Mouse (Mus musculus) hindbrain, embryonic 14.5 days (tissue): ENCODE measurements around the gene Scn4a. TPM values are rescaled to one million over a fixed set of nuclear protein-coding genes. Genes with fewer than 3 reads are reported as not detected.
A peak's percentile ranks its signal among the peaks of the same experiment; 100 is the strongest.

ENCODE experiments used
- ATAC-seq: fragments of 200-750 bp; cut with Nextera tagmentation; 2 replicates; pipeline ENCODE4 v1.8.0; 2017; ENCODE audit warnings: moderate number of reproducible peaks, mild to moderate bottlenecking, moderate TSS enrichment, moderate library complexity; ENCODE audit not compliant: low FRiP score
- DNase-seq: peaks from one replicate; pipeline ENCODE4 v3.0.0-alpha.2; 2015; ENCODE audit warnings: low spot score
- H3K27ac ChIP-seq: fragments of 300-500 bp; sonication (generic); 2 replicates; pipeline ENCODE4 v1.5.1; 2014; ENCODE audit warnings: mild to moderate bottlenecking, moderate library complexity
- H3K27me3 ChIP-seq: fragments of 300-500 bp; sonication (generic); 2 replicates; pipeline ENCODE4 v1.6.1; 2014; ENCODE audit warnings: mild to moderate bottlenecking, low read length, mixed read lengths; ENCODE audit not compliant: control insufficient read depth, insufficient read depth
- H3K36me3 ChIP-seq: fragments of 300-500 bp; sonication (generic); replicated peaks from 2 replicates; pipeline ENCODE4 v1.6.1; 2014; ENCODE audit not compliant: control insufficient read depth, insufficient read depth
- H3K4me1 ChIP-seq: fragments of 300-500 bp; sonication (generic); replicated peaks from 2 replicates; pipeline ENCODE4 v1.6.1; 2014; ENCODE audit warnings: antibody characterized with exemption, low read length, mixed read lengths; ENCODE audit not compliant: control insufficient read depth, insufficient read depth
- H3K4me2 ChIP-seq: fragments of 300-500 bp; sonication (generic); replicated peaks from 2 replicates; pipeline ENCODE4 v1.6.1; 2014; ENCODE audit warnings: mild to moderate bottlenecking, moderate library complexity
- H3K4me3 ChIP-seq: fragments of 300-500 bp; sonication (generic); replicated peaks from 2 replicates; pipeline ENCODE4 v1.5.1; 2014; ENCODE audit warnings: mild to moderate bottlenecking, low read length
- H3K9ac ChIP-seq: fragments of 300-500 bp; sonication (generic); 2 replicates; pipeline ENCODE4 v1.6.1; 2014
- H3K9me3 ChIP-seq: fragments of 300-500 bp; sonication (generic); 2 replicates; pipeline ENCODE4 v1.6.1; 2016; ENCODE audit warnings: low read length; ENCODE audit not compliant: control insufficient read depth
- WGBS: fragments of 180-500 bp; shearing (Covaris S2); extraction: QIAGEN DNeasy Blood & Tissue Kit; methylation state at CpG from one replicate; pipeline ENCODE4 v1.1.7; 2014; 5-methylcytosine and 5-hydroxymethylcytosine counted together
- polyA plus RNA-seq: library from polyadenylated mRNA; unstranded; fragments of >200 nt; fragmentation: Nextera tagmentation; extraction: Ambion mirVana; gene quantifications from 2 replicates; pipeline ENCODE4 v1.2.1, GENCODE M21; 2014

Gene Scn4a
- polyA plus RNA-seq, 1 experiment from 2014 or later = not detected

DNA sequence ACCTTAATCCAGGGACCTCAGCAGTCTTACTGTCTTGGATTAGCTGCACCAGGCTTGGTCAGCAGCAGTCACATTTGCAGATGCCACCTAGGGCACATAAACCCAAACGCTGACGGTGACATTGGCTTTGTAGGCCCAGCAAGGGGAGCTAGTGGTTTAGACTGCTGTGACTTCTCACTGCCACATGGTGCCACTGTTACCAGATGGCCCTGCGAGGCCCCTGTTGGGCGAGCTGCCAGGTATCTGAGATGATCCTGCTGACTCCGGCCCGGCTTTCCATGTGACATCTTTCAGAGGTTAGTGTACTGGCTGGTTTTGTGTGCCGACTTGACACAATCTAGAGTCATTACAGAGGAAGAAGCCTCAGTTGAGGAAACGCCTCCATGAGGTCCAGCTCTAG lies 63.7 kb downstream of the Scn4a start:
- 61% methylated on average over 8 of the region's 8 CpGs for WGBS

DNA sequence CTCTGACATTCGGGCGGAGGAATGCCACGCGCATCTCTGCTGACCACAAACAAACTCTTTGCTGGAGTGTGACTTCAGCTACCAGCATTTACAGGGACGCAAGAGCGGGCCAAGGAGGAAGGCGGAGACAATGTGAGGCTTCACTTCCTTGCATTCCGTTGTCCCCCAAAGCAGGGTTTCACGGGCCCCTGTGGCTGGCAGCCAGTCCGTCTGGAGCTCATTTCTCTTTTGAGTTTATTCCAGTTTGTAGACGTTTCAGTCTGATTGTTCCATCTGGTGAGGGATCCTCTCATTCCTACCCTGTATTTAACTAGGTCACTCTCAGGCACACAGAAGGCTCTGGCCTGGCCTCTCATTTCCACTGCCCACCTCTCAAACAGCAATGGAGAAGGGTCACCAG lies 66.1 kb downstream of the Scn4a start:
- no peak overlapping the region for H3K27ac ChIP-seq
- H3K27me3 ChIP-seq = no peaks in the 10 kb centered on the region; the same call in 1 of the 2 replicates
- H3K4me2 ChIP-seq = no peak overlapping the region
- H3K9ac ChIP-seq = no peak overlapping the region
- no peaks in the 10 kb centered on the region for H3K4me1 ChIP-seq
- ATAC-seq = no peak
- H3K9me3 ChIP-seq = no peaks in the 10 kb centered on the region
- H3K4me3 ChIP-seq = no peak overlapping the region
- H3K36me3 ChIP-seq = no peaks in the 10 kb centered on the region
- DNase-seq = no peak
- WGBS = 64% methylated on average over 11 of the region's 11 CpGs

More for the DNA sequence above, 63.7 kb downstream of the Scn4a start:
- DNase-seq (no peak), ATAC-seq (no peak)
- H3K27ac ChIP-seq = no peak overlapping the region
- H3K4me2 ChIP-seq = no peak overlapping the region
- H3K9ac ChIP-seq = no peak overlapping the region
- no peak overlapping the region for H3K4me3 ChIP-seq
- H3K27me3 ChIP-seq = no peaks in the 10 kb centered on the region; the same call in 1 of the 2 replicates
- no peaks in the 10 kb centered on the region for H3K9me3 ChIP-seq
- H3K36me3 ChIP-seq = no peaks in the 10 kb centered on the region
- H3K4me1 ChIP-seq = no peaks in the 10 kb centered on the region

DNA sequence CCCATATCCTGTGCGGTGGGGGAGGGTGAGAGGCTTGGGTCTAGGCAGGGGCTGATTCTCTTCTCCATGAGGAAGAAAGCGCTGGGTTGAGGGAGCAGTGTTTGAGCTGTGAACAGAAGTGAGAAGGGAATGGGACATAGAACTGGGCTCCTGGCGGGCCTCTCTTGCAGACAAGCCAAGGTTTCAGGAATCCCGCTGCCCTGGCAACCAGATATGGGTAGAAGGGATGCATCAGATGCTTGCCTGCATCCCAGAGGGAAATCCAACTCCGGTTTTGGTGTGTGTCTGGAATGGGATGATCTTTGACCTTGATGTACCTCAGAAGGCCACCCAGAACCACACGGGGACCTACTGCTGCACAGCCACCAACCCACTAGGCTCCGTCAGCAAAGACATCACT lies 66.9 kb downstream of the Scn4a start:
- no peaks in the 10 kb centered on the region for H3K36me3 ChIP-seq
- no peaks in the 10 kb centered on the region for H3K9me3 ChIP-seq
- H3K27ac ChIP-seq = no peak overlapping the region
- H3K4me2 ChIP-seq = no peak overlapping the region
- 85% methylated on average over 7 of the region's 7 CpGs for WGBS
- no peak for ATAC-seq
- no peak for DNase-seq
- H3K9ac ChIP-seq = no peak overlapping the region
- no peak overlapping the region for H3K4me3 ChIP-seq
- no peaks in the 10 kb centered on the region for H3K4me1 ChIP-seq
- no peaks in the 10 kb centered on the region; the same call in 1 of the 2 replicates for H3K27me3 ChIP-seq

DNA sequence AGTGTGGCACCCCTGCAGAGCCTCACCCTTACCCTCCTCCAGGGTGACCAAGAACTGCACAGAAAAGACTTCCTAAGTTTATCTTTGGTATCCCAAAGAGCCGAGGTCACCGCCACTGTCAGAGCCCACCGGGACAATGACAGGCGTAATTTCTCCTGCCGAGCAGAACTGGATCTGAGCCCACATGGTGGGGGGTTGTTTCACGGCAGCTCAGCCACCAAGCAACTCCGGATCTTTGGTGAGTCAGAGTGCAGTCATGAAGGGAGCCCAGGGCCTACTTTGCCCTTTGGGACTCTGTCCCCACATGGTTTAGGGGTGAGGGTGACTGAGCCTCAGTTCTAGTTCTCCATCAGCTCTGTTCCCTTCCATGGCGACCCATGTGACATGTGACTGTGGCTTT lies 69.0 kb downstream of the Scn4a start:
- H3K27me3 ChIP-seq = no peaks in the 10 kb centered on the region; the same call in 1 of the 2 replicates
- 65% methylated on average over 8 of the region's 8 CpGs for WGBS
- DNase-seq = no peak
- no peaks in the 10 kb centered on the region for H3K4me1 ChIP-seq
- no peak for ATAC-seq
- H3K4me3 ChIP-seq = no peak overlapping the region
- H3K4me2 ChIP-seq = no peak overlapping the region
- H3K27ac ChIP-seq = no peak overlapping the region
- H3K9me3 ChIP-seq = no peaks in the 10 kb centered on the region
- H3K9ac ChIP-seq = no peak overlapping the region
- H3K36me3 ChIP-seq = no peaks in the 10 kb centered on the region

DNA sequence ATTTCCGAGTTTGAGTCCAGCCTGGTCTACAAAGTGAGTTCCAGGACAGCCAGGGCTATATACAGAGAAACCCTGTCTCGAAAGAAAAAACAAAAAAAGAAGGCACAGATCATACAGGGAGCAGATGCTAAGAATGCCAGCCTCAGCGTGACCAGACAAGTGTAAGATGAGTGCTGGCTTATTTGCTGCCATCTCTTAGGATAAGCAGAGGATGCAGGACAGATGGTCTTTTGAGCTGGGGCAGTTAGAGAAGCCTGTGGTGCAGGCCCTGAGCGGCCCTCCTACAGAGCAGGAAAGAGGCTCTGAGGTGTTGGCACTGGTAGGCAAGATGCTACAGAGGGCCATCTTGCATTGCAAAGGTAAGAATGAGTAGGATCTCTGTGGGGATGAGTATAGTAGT lies 69.7 kb downstream of the Scn4a start:
- Histone ChIP-seq H3K9me3 (no peaks in the 10 kb centered on the region), H3K9ac (no peak overlapping the region), H3K27ac (no peak overlapping the region), H3K4me3 (no peak overlapping the region), H3K36me3 (no peaks in the 10 kb centered on the region), H3K4me2 (no peak overlapping the region), H3K4me1 (no peaks in the 10 kb centered on the region), H3K27me3 (no peaks in the 10 kb centered on the region; the same call in 1 of the 2 replicates)
- ATAC-seq (no peak), DNase-seq (no peak)
- 85% methylated on average over 4 of the region's 4 CpGs for WGBS

DNA sequence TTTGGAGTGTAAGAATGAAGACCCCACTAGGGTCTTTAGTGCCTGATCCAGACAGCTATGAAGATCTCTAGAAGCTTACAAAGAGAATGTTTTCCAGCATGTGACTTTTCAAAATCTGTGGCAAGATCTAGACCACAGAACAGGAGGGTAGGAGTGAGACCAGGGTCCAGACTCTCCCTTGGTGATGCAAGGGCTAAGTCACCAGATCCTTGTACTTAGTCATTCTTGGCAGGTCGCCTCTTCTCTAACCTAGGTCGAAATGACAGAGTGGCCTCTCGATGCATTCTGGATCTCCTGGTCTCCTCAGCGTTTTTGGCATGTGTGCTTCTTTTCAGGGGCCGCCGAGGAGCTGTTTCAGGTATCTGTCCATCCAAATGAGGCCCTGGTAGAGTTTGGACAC lies 70.6 kb downstream of the Scn4a start:
- Histone ChIP-seq H3K4me3 (no peak overlapping the region), H3K27me3 (no peaks in the 10 kb centered on the region), H3K27ac (no peak overlapping the region), H3K9me3 (no peaks in the 10 kb centered on the region), H3K36me3 (no peaks in the 10 kb centered on the region), H3K4me1 (no peaks in the 10 kb centered on the region), H3K4me2 (no peak overlapping the region), H3K9ac (no peak overlapping the region)
- no peak for DNase-seq
- WGBS = 95% methylated on average over 6 of the region's 6 CpGs
- ATAC-seq = no peak

DNA sequence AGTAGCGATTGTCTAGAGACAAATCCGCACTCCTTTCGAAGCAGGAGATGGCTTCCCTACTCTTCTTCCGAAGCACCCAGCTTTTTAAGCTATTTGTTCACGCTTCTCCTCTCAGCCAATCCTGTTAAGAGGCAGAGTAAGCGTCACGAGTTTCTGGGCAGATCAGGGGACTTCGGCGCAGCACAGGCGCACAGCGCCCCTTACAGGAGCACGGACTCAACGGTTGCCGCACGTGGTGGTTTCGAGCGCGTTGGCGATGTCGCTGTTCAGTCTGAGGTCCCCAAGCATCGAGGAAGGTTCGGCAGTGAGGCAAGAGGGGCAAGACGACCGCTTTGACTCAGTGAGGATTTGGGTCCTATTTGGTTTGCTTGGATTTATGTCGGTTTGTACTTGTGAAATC lies 76.6 kb downstream of the Scn4a start, which contains the start of gene Tcam1:
TSS of gene Tcam1 (plus strand) at position 219 of the 400 bp plus-strand sequence.
- Histone ChIP-seq H3K27ac (no peak within 1 kb of the TSS), H3K9me3 (no peaks in the 10 kb centered on the region), H3K4me1 (peaks cover 5% of the 10 kb centered on the region), H3K4me3 (no peak within 1 kb of the TSS), H3K4me2 (peak within 1 kb of the TSS; percentile 41), H3K27me3 (no peaks in the 10 kb centered on the region), H3K9ac (no peak within 1 kb of the TSS), H3K36me3 (no peaks in the 10 kb centered on the region)
- ATAC-seq (peak; percentile 69), DNase-seq (peak; percentile 100)
- WGBS = 8% methylated on average over 25 of the region's 25 CpGs

DNA sequence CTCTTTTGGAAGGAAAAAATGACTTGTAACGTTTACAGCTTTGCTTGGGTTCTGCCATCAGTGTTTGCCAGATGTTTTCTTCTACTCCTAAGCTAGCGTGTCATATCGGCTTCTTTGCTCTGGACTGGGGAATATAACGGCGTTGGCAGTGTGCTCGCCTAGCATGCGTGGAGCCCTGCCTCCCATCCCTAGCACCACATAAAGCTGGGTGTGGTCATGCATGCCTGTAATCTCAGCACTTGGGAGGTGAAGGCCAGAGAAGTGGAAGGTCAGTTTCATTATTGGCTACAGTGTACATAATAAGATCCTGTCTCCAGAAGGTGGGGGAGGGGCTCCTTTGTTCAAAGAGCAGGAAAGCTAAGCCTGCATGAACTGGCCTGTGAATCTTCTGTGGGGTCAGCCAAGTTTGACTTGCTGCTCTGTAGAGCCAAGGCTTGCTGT lies 78.1 kb downstream of the Scn4a start:
- no peak overlapping the region for H3K27ac ChIP-seq
- WGBS = 86% methylated on average over 7 of the region's 7 CpGs
- peaks cover 9% of the 10 kb centered on the region for H3K4me1 ChIP-seq
- H3K36me3 ChIP-seq = no peaks in the 10 kb centered on the region
- no peak overlapping the region for H3K9ac ChIP-seq
- DNase-seq (no peak), ATAC-seq (no peak)
- no peaks in the 10 kb centered on the region for H3K27me3 ChIP-seq
- H3K4me3 ChIP-seq = no peak overlapping the region
- no peak overlapping the region for H3K4me2 ChIP-seq
- H3K9me3 ChIP-seq = no peaks in the 10 kb centered on the region

DNA sequence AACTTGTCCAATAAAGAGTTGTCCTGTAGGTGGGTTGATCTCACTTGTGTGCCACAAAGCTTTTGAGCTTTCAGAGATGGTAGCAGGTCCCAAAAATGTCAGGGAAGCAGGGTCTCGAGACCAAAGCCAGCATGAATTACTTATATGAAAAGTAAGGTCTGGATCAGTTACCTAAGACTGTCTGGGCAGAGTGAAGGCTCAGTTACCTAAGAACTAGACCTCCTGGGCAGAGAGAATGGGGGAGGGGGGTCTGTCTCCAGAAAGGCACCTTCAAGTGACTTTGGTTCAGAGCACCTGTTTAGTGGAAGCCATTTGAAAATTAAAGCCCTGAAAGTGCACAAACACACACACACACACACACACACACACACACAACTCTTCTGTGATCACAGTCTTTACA lies 78.7 kb downstream of the Scn4a start:
- 100% methylated on average over 1 of the region's 1 CpGs for WGBS
- no peak overlapping the region for H3K9ac ChIP-seq
- H3K4me2 ChIP-seq = no peak overlapping the region
- H3K9me3 ChIP-seq = no peaks in the 10 kb centered on the region
- no peaks in the 10 kb centered on the region for H3K27me3 ChIP-seq
- ATAC-seq (no peak), DNase-seq (no peak)
- H3K27ac ChIP-seq = no peak overlapping the region
- H3K4me3 ChIP-seq = no peak overlapping the region
- no peaks in the 10 kb centered on the region for H3K36me3 ChIP-seq
- peaks cover 9% of the 10 kb centered on the region for H3K4me1 ChIP-seq

DNA sequence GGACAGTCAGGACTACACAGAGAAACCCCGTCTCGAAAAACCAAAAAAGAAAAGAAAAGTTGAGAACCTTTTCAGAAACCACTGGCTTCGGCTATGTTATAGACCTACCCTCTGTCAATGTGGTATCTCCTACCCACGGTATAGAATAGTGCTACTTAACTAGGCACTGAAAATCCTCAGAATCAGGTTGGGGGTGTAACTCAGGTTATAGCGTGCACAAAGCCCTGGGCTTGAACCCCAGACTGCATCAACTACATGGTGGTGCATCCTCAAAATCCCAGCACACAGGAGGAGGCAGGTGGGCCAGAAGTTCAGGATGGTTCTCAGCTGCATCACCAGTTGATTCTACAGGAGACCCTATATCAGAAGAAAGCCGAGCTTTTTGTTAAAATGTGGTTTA lies 79.3 kb downstream of the Scn4a start:
- H3K27ac ChIP-seq = no peak overlapping the region
- no peaks in the 10 kb centered on the region for H3K36me3 ChIP-seq
- peaks cover 15% of the 10 kb centered on the region for H3K4me1 ChIP-seq
- H3K4me2 ChIP-seq = peak overlapping the region; percentile 80
- no peak overlapping the region for H3K4me3 ChIP-seq
- DNase-seq (no peak), ATAC-seq (no peak)
- H3K27me3 ChIP-seq = no peaks in the 10 kb centered on the region
- no peak overlapping the region for H3K9ac ChIP-seq
- H3K9me3 ChIP-seq = no peaks in the 10 kb centered on the region
- 96% methylated on average over 6 of the region's 6 CpGs for WGBS
